Mouse (Mus musculus) cerebellum, postnatal 25 days (tissue): ENCODE measurements around the gene Tspan31.
"Not testable (repeated sequence)": the region's sequence is repeated elsewhere in the genome, so short reads cannot be mapped to it uniquely, and the experiment has no call there.

Experiments
- DNase-seq, 2 experiments: peaks; one replicate each; pipeline ENCODE4 v3.0.0; 2021; ENCODE audit warnings: mixed read lengths in 2 of 2

Tspan31 gene

GRCm38 (mm10) chr10:127083292-127083914 is 13.3 kb upstream of the Tspan31 start:
- DNase-seq, result no peak

- DNase-seq, result no peak
Measured at GRCm38 (mm10) chr10:127081996-127082620, 12.0 kb upstream of the Tspan31 start.

DNA sequence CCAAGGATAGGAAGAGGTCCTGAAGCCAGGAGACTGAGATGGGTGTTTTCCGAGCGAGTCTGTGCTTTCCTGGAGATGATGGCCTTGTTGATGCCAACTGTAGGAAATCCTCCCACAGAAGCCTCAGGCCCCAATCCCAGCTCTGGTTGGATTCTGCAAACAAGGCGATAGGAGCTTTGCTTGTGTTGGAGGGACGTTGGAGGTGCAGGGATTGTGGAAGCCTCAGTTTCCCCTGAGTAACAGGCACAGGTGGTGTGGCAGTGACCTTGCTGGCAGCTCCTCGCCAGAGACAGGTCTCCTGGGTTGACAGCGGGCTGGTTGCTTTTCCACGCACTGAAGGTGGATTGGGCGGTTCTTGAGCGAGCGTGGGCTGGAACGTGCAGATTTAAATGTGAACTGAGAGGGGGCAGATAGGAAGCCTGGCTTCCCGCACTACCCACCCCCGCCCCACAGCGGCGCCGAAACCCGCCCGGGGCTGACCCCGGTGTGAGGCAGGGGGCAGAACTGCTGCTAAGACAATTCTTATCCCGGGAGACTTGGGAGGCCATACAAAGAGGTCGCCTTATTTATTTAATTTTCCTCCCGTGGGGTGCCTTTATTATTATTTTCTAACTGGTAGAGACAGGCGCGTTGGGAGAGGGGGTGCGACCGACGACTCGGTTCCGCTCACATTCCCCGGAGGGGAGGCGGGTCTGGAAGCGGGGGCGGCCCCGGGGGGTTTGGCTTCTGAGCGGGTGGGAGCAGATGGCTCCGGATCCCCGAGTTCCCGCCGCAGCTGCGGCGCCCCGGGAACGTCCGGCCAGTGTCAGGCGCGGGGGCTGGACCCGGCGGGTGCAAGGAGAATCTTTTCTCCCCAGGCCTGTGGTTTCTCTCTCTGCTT is 11.1 kb upstream of the Tspan31 start:
- peak; percentile 79 to 85 for DNase-seq

DNA sequence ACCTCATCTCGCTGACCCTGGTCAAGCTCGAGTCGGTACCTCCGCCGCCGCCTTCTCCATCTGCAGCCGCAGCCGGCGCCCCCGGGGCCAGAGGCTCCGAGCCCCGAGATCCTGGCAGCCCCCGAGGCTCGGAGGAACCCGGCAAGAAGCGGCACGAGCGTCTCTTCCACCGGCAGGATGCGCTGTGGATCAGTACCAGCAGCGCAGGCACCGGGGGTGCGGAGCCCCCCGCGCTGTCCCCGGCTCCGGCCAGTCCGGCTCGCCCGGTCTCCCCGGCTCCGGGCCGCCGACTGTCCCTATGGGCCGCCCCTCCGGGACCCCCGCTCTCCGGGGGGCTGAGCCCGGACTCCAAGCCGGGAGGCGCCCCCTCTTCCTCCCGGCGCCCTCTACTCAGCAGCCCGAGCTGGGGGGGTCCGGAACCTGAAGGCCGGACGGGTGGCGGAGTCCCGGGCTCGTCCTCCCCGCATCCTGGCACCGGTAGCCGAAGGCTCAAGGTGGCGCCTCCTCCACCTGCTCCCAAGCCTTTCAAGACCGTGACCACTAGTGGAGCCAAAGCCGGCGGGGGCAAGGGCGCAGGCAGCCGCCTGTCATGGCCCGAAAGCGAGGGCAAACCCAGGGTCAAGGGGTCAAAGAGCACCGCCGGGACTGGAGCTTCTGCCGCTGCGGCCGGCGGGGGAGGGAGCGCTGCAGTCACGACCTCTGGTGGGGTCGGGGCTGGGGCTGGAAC is 9.8 kb upstream of the Tspan31 start:
- DNase-seq, result peak; percentile 75 to 78

DNA sequence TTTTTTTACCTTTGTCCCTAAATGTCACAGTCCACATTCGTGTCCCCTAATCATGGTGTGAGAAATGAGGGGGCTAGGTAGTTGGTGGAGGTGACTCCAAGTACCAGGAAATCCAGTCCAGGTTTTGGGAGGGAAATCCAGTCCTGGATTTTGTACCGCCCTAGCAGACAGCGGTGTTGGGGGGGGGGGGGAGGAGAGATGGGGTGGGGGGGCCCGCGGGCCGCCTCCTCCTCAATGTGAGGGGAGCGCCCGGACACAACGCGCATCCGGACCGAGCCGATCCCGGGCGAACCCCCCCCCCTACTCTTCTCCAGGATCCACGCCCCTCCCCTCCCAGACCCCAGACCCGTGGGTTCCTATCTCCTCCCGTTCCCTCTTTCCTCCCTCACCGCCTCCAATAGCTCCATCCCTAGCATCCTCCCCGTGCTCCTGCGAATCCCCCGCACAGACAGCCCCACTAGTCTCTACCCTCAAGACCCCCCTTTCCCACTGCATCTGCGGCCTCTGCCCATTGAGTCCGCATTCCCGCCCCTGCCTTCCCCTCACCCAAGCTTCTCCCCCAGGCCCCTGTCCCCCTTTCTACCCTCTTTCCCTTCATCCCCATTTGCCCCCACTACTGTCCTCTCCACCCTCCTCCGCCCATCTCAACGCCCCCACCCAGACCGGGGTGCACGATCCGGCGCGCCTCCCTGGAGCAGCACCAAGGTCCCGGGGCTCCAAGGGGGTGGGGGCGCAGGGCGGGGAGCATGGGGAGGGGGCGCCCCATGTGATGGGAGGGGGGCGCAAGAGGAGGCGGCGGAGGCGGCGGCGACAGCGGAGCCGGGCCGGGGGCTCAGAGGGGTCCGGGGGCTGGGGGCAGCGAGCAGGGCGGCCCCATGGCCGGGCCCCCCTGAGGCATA is 8.9 kb upstream of the Tspan31 start:
- DNase-seq, result peak; percentile 79 to 89

GRCm38 (mm10) chr10:127078001-127078676 is 8.1 kb upstream of the Tspan31 start:
- peak in 1 of 2 experiments; percentile 52 for DNase-seq

DNA sequence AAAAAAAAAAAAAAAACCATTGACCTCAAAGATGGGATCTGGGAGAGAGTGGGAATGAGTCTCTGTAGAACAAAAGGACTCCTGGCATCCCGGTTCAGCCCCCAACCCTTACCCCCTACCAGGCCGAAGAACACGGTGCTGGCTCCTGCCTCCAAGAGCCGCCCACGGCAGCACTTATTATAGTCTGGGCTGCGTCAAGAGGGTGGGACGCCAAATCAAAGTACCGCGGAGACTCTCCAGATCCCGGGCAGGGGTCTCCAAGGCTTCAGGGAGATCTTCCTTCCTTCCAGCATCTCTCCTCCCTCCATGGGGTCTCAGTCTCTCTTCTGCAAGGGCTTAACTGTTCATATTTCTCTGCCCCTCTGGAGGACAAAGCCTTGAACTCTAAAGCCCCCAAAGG is 7.5 kb upstream of the Tspan31 start:
- DNase-seq, result no peak

- DNase-seq, result no peak
Measured at GRCm38 (mm10) chr10:127076082-127076481, 6.0 kb upstream of the Tspan31 start.

DNA sequence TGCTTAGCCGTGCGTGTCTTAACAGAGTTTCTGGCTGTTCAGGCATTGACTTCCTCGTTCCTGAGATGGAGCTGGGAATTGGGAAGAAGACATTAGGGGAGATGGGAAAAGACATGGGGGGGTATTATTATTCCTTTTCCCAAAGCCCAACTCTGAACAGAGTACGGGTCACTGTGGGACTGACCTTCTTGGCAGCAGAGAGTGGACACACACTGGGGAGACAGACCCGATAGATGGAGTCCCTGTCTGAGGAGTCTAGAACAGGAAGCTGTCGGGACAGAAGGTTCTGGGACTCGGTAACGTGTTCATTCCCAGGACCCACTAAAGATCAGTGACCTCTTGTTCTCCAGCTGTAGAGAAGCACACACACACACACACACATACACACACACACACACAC is 5.6 kb upstream of the Tspan31 start:
- DNase-seq, result no peak

DNA sequence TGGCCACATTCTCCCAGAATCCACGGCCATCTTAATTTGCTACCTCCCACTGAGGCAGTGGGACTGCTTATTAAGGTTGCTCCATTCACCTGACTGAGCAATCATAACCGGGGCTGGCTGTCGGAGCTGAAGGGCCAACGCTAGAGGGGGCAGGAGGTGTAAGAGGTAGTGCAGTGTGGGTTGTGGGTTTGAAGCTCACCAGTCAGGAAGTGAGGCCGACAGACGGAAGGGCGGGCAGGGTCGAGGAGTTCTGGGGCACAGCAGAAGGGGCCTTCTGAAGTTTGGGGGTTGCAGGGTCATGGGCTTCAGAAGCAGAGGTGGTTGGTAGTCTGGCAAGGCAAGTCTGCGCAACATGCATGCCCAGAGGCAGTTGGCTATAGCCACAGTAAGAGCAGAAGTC is 5.0 kb upstream of the Tspan31 start, which contains the start of gene Agap2:
Agap2 (plus strand) TSS at position 205 of the 400 bp plus-strand sequence.
- no peak for DNase-seq

DNA sequence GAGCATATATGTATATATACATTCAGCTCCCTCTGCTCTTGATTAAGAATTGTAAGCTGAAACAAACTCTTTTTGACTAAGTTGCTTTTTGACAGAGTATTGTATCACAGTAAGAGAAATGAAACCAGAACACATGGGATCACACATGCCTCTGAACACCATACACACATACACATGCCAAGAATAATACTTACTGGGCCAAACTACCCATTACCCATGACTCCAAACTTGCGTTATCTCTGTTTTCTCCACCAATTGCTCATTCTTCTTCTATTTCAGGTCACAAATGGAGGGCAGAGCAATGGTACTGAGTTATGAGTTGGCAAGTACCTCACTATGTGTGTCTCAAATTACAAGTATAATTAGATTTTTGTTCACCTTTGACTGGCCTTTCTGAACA is 3.9 kb upstream of the Tspan31 start:
- no peak for DNase-seq

DNA sequence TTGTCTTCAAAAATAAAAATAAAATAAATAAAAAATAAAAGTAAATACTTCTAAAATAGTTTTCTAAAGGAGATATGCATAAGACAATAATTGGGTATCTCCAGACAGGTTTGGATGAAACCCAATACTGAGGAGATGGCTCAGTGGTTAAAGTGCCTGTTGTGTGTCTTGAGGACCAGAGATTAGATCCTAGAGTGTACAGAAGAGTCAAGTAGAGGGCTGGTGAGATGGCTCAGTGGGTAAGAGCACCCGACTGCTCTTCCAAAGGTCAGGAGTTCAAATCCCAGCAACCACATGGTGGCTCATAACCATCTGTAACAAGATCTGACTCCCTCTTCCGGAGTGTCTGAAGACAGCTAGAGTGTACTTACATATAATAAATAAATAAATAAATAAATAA is 2.9 kb upstream of the Tspan31 start:
- DNase-seq, result not testable (repeated sequence)

GRCm38 (mm10) chr10:127072270-127072669 is 2.2 kb upstream of the Tspan31 start:
- DNase-seq, result not testable (repeated sequence)

GRCm38 (mm10) chr10:127071203-127071602 is 1.1 kb upstream of the Tspan31 start:
- no peak for DNase-seq

DNA sequence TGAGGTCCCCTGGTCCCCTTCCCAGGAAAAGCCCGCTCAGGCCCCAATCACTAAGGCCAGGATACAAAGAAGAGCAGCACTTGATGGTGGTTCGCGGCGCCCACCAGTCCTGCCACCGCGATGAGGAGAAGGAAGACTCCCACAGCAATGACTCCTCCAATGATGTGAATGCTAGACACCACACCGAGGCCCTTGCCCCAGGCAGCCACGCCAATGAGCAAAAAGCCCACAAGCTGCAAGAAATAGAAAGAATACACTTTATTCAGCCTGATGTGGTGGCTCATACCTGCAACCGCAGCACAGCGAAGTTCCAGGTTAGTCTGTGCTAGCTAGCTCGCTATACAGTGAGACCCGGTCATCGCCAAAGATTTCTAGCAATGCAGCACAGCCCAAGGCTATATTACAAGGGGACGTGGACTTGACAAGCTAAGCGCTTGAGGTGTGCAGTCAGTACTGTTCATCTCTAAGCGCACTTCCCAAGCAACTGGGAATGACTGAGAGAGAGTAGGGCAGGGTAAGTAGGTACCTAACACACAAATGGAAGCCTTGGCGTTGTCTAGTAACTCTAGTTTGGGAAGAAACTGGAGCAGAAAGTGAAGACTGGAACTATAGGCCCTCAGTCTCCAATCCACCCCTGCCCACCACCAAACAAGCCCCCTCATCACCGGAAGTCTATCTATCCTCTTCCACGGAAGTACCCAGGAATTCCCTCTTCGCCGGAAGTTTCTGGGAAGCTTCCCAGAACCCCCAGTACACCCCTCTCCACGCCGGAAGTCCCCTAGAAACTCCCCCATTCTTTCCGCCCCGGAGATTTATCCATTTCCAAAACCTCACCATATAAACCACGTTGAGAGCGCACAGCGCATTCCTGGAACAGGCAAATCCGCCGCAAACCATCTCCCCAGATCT is 529 bp downstream of the Tspan31 start:
- peak in 1 of 2 experiments; percentile 29 for DNase-seq

DNA sequence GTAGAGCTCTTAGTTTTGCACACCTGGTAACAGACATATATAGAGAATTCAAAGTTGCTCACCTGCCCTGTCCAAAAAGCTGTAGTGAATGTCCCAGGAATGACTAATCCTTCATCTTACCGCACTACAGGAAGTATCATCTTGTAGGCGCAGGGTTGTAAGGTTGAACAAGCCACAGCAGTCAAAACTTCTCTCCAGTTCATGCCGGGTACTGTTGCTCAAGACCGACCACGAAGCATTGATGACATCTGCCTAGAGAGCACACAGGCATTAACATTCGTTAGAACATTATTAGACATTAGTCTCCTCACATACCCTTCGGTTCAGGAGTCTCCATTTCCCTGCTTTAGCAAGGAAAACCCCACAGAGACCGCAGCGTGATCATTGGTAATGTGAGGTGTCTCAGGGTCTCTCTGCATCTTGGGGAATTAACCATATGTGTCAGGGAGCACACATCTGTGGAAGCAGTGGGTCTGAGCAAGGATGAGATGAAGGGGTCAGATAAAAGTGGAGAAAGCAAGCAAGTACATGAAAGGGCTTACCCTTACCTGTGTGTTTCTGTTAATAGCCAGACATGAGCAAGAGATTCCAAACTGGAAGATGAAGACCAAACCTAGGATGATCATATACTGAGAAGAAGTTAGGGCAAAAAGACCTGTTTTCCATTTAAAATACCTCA is 1.6 kb downstream of the Tspan31 start:
- no peak for DNase-seq

DNA sequence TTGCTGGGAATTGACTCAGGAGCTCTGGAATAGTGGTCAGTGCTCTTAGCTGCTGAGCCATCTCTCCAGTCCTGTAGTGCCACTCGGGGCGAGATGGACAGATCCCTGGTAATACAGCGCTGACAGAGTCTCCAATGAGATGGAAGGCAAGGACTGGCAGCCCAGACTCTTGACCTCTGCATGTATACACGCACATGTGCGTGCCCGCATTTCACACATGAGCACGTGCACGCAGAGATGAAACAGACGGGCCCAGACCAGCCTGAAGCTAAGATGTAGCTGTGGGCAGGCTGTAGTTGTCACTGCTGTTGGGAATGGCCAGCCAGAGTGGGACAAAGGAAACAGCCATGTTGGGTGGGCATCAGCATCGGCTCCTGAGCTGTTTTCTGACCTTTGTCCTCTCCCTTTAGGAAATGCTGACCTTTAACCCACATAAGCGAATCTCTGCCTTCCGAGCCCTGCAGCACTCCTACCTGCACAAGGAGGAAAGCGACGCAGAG is 3.5 kb downstream of the Tspan31 start:
- DNase-seq, result no peak

- no peak for DNase-seq
Measured at GRCm38 (mm10) chr10:127065981-127066380, 4.1 kb downstream of the Tspan31 start.
